Mouse (Mus musculus): Measurements from ENCODE around the gene Gpr155.

The Gpr155 gene

DNA sequence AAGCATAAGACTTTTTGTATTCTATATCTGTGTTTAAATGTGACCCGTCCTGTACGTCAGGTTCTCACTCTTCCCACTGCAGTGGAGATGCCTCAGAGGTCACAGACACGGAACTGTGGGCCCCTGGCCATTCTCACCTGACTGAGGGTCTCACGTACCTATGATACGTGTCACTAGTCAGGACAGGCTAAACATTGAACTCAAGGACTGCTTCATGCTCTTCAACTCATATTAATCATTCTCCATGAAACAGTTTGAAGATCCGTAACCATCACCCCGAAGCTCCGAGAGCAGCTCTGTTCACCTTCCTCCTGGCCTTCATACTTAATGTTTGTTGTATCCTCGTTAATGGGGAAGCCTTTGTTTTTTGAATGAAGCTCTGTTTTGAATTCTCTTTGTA, 68.9 kb downstream of the Gpr155 start:
- DNase-seq (ENCODE audit: low spot score) = no peak

DNA sequence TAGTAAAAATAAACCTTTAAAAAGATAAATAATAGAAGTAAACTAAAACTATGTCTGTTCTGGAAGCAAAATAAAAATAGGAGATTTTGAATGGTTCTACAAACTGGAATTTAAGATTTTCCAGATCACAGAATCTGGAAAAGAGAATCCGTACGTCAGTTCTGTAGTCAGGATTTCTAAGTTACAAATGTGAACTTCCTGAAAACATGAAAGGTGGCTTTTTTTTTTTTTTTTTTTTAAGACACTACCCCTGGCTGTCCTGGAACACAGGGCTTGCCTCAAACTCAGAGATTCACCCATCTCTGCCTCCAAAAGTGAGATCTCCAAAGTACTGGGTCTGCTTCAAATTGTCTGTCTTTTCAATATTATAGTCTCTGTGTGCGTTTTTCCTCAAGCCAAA, 72.1 kb downstream of the Gpr155 start:
- DNase-seq (ENCODE audit: low spot score) = no peak

- peak; percentile 21 for DNase-seq (ENCODE audit: low spot score)
Observed at GRCm38 (mm10) chr2:73313117-73313501, 73.3 kb downstream of the Gpr155 start.

DNA sequence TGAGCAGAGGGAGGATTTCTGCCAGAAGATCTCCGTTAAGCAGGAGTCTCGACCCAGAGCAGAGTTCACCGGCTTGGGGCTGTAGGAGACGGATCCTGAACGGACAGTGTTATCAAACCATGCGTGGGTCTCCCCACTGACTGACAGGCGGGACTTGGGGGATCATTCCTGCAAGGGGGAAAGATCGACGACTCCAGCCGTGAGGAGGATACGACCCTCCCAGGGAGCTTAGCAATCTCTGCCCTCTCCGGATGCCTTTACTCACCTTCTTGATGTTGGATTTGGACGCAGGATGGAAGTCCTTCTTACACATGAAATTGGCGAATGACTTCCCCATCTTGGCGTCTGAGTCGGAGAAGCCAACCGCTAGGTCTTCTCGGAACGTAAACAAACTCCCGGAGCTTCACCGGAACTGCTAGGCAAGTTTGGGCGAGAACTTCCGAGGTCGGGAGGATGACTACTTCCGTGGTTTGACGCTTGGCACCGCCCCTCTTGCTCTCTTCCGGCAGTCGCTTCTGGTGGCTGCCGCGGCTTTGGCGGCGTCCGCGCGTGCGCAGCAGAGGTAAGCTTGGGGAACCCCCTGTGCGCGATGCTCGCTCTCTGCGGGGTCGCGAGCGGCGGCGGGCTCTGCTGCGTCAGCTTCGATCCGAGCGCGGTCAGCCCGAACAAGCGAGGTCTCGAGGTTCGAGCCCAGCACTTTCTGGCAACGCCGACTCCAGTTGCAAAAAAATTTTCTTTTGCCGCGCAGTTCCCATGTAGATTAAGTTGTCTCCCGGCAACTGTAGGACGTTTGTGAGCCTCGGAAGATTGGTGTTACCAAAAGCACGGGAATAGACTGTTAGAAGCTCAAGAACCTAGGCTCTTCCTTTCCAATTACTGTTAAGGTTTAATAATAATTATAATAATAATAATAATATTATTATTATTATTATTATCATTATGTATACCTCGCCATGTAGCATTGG, 73.9 kb downstream of the Gpr155 start, which contains the start of the genes Scrn3 and Cir1:
Scrn3 (plus strand) TSS at position 450 of the 965 bp plus-strand sequence.
Cir1 (minus strand) TSS at position 550 of the 965 bp plus-strand sequence.
- peak; percentile 99 for DNase-seq (ENCODE audit: low spot score)

DNA sequence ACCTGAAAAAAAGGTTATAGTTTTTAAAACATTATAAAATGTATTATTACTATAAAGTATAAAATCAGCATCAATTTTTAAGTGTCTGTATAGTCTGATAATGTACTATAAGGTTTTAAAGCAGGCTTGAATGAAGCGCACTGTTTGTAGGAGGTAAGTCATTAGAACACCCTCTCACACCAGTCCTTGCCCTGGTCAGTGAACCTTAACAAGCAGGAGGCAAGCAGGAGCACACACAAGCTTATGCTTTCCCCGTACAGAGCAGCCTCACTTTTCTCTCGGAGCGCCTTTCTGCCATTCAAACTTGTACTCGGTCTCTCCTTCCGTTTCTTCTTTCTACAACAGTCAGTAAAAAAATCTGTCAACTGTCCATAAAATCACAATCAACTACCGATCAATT, 80.4 kb downstream of the Gpr155 start:
- DNase-seq (ENCODE audit: low spot score) = no peak

DNA sequence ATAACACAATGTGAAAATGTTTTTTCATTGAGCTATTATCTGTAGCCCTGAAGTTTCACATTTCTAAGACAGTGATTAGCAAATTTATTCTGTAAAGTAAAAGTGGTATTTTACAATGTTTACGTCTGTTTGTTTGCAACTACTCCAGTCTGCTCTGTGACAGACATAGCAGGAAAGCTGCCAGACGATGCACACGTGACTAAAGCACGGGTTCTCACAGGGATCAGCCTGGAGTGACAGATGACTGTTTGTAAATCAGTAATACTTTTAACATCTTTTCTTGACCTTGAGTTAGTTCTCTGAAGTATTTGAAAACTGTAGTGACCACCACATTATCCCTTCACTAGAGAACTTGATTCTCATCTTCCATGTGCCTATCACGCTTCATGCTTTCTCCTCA, 81.9 kb downstream of the Gpr155 start:
- DNase-seq (ENCODE audit: low spot score) = no peak

GRCm38 (mm10) chr2:73302722-73303121, 83.7 kb downstream of the Gpr155 start:
- DNase-seq (ENCODE audit: low spot score) = no peak

DNA sequence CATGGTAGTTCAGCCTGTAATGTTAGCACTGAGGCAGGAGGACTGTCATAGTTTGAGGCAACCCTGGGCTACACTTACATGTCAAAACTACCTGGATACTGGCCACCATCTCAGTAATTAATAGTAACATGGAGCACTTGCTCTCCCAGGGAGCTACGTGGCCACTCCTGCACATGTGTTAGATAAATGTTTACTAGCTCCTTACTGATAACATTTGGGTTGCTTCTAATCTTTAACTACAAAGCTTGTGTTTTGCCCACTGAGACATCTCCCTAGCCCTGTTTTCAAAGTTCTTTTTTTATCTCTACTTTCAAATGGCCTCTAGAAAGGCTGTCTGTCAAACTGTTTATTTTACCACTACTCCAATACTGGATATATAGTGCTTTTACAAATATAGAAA, 84.4 kb downstream of the Gpr155 start:
- no peak for DNase-seq (ENCODE audit: low spot score)

- DNase-seq (ENCODE audit: low spot score) = no peak
Observed at GRCm38 (mm10) chr2:73298841-73299240, 87.5 kb downstream of the Gpr155 start.

GRCm38 (mm10) chr2:73298154-73298553, 88.2 kb downstream of the Gpr155 start:
- DNase-seq (ENCODE audit: low spot score) = no peak

- DNase-seq (ENCODE audit: low spot score) = no peak
Observed at GRCm38 (mm10) chr2:73295023-73295422, 91.3 kb downstream of the Gpr155 start.
